Mouse (Mus musculus) myocyte (in vitro differentiated cells): Measurements from ENCODE around the gene Mettl18.
"Not testable (repeated sequence)": the region's sequence is repeated elsewhere in the genome, so short reads cannot be mapped to it uniquely, and the experiment has no call there.

Source experiments
- POLR2A ChIP-seq: IDR thresholded peaks from one replicate; pipeline ENCODE4 v1.6.1; 2011; ENCODE audit warnings: low read depth, mild to moderate bottlenecking, control low read depth, moderate library complexity; ENCODE audit not compliant: insufficient read length
- TCF12 ChIP-seq: IDR thresholded peaks from one replicate; pipeline ENCODE4 v1.6.1; 2011; ENCODE audit warnings: mild to moderate bottlenecking, control low read depth; ENCODE audit not compliant: poor library complexity, insufficient read depth, severe bottlenecking

DNA sequence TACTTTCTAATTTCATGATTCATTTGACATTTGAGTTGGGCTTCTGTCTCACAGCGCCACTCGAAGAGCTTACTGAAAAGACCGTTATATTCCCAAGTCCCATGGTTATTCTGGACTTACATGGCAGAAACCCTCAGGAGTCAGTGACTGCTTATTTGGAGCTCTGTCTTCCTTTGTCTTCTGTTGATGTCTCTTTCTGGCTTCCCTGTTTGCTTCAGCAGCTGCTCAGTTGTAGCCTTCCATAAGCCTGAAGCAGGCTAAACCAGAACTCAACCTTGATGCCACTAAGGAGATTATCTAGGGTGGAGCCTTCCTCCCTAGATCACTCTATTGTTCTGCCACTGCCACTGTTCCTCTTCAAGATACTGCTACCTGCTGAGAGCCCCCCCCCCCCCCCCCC lies 26.1 kb downstream of the Mettl18 start:
- TF ChIP-seq POLR2A, TCF12: not testable (repeated sequence)
